Mouse (Mus musculus) erythroblast, embryonic 14.5 days (primary cell): ENCODE data around the gene Gcsh. TPM values are rescaled to one million over a fixed set of nuclear protein-coding genes. Genes with fewer than 3 reads are reported as not detected.

Experiments used
- H3K27me3 ChIP-seq: 2 replicates; pipeline ENCODE4 v1.6.1; 2012; ENCODE audit warnings: inconsistent platforms; ENCODE audit not compliant: control insufficient read depth
- H3K36me3 ChIP-seq: 2 replicates; pipeline ENCODE4 v1.6.1; 2012; ENCODE audit warnings: mild to moderate bottlenecking, inconsistent platforms; ENCODE audit not compliant: control insufficient read depth
- H3K4me1 ChIP-seq: 2 replicates; pipeline ENCODE4 v1.6.1; 2012; ENCODE audit warnings: inconsistent platforms; ENCODE audit not compliant: control insufficient read depth
- H3K4me3 ChIP-seq: replicated peaks from 2 replicates; pipeline ENCODE3; 2012; ENCODE audit warnings: moderate library complexity, mild to moderate bottlenecking, inconsistent platforms
- H3K9me3 ChIP-seq: 2 replicates; pipeline ENCODE4 v1.6.1; 2012; ENCODE audit warnings: low read length, inconsistent platforms, mixed read lengths; ENCODE audit not compliant: control insufficient read depth
- GATA1 ChIP-seq: IDR thresholded peaks from 2 replicates; pipeline ENCODE4 v1.6.1; 2012; ENCODE audit warnings: low read length, inconsistent platforms, mixed read lengths
- TAL1 ChIP-seq: IDR thresholded peaks from 3 replicates; pipeline ENCODE4 v1.6.1; 2012; ENCODE audit warnings: low read length, inconsistent platforms, mixed read lengths
- polyA plus RNA-seq: library from polyadenylated mRNA; stranded (reverse); fragments of >175 nt; gene quantifications from 2 replicates; pipeline ENCODE4 v1.2.3, GENCODE M21; 2012

Gene Gcsh
- polyA plus RNA-seq, 1 experiment: 0.04 TPM

DNA sequence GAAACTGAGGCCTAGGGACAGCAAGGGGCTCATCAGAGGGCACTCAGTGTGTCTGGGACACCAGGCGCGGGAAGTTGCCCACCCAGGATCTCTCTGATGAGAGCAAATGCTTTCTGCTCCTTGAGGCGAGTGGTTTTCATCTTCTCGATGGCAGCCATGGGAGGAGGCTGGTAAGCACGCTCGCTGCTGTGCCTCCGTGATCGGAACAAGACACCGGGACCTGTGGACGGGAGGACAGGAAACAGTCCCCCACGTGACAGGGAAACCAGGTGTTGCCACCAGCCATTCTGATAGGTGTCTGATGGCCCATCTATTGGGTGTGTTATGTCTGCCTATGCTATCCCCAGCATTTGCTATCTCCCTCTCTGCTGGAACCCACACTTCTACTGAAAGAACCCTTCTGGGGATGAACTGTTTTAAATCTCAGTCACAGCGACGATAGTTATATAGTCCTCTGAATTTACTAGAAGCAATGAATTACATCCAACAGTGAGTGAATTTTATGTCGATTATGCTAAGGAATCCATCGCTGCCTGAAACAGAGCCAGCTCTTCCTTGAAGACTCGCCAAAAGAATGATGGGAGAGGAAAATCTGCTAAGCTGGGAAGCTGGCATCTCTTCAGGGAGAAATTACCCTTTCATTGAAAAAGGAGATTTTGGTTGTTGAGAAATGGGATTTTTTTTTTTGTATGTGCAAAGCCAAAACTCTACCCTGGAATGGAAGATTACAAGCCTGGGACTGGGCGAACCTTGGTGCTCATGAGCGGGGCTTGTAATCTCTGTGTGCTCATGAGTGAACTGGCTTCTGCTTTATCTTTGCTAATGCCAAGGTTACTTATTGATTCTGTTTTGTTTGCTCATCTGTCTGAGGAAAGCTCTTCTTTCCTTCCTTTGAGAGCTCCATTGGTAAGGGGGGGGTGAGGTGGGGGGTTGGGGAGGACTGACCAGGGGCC lies 26.3 kb upstream of the Gcsh start:
- TF ChIP-seq TAL1 (no peak), GATA1 (no peak)

DNA sequence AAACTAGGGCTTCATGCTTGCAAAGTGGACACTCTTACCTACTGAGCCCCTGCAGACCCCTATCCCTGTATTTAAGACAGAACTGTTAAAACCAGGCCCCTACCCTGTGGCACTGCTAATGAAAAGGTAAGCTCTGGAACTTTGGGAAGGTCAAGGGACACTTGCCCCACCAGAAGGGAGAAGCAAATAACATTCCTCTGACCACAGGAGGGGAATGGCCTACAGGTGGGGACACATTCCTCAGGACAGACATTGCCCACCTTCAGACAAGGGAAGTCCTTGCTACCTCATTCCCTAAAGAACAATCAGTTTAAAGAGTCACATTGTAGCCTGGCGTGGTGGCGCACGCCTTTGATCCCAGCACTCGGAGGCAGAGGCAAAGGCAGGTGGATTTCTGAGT lies 24.6 kb upstream of the Gcsh start:
- TF ChIP-seq TAL1 (no peak), GATA1 (no peak)
- H3K4me3 ChIP-seq: no peak overlapping the region
- H3K9me3 ChIP-seq: no peaks in the 10 kb centered on the region
- peaks cover 6% of the 10 kb centered on the region; the same call in 1 of the 2 replicates for H3K27me3 ChIP-seq
- no peaks in the 10 kb centered on the region for H3K36me3 ChIP-seq
- H3K4me1 ChIP-seq: no peaks in the 10 kb centered on the region

More for the DNA sequence above, 26.3 kb upstream of the Gcsh start:
- peaks cover 6% of the 10 kb centered on the region; the same call in 1 of the 2 replicates for H3K27me3 ChIP-seq
- no peak overlapping the region for H3K4me3 ChIP-seq
- H3K4me1 ChIP-seq: no peaks in the 10 kb centered on the region
- H3K36me3 ChIP-seq: no peaks in the 10 kb centered on the region
- no peaks in the 10 kb centered on the region for H3K9me3 ChIP-seq

DNA sequence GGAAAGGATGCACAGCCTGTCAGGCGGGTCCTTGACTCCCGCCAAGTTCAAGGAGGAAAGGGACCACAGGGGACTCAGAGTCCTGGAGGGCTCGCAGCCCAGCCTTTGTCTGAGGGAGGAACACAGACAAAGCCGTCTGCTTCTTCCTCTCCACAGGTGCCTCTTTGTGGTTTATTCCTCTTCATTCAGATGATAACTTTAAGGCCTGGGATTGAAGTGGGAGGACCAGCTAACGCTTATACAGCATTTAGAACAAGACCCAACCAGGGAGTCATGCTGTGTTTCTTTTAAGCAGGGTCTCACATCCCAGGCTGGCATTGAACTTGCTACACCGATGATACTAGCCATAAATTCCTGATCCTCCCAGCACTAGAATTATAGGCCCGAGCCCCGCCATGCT lies 23.7 kb upstream of the Gcsh start:
- peaks cover 6% of the 10 kb centered on the region; the same call in 1 of the 2 replicates for H3K27me3 ChIP-seq
- TF ChIP-seq GATA1: no peak
- no peak for TF ChIP-seq TAL1
- no peaks in the 10 kb centered on the region for H3K9me3 ChIP-seq
- H3K4me3 ChIP-seq: no peak overlapping the region
- no peaks in the 10 kb centered on the region for H3K4me1 ChIP-seq
- no peaks in the 10 kb centered on the region for H3K36me3 ChIP-seq

DNA sequence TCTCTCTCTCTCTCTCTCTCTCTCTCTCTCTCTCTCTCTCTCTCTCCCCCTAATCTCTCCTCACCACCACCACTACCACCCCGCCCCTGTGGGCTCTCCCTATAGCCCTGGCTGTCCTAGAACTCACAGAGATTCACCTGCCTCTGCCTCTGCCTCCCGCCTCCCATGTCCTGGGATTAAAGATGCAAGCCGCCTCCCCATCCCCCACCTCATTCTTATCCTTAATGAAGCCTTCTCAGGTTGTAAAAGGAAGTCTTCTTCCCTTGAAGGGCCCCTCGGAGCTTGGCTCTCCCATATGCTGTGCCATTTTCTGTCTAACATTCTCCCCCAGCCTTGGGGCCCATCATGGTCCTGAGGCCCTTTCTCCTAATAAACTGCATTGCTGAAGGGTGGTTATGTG lies 22.3 kb upstream of the Gcsh start:
- H3K27me3 ChIP-seq: peaks cover 6% of the 10 kb centered on the region; the same call in 1 of the 2 replicates
- no peak for TF ChIP-seq GATA1
- TF ChIP-seq TAL1: no peak
- no peak overlapping the region for H3K4me3 ChIP-seq
- H3K4me1 ChIP-seq: no peaks in the 10 kb centered on the region
- H3K9me3 ChIP-seq: no peaks in the 10 kb centered on the region
- H3K36me3 ChIP-seq: no peaks in the 10 kb centered on the region

- Histone ChIP-seq H3K9me3 (no peaks in the 10 kb centered on the region; the same call in 1 of the 2 replicates), H3K27me3 (peaks cover 4% of the 10 kb centered on the region; the same call in 1 of the 2 replicates), H3K4me1 (no peaks in the 10 kb centered on the region), H3K36me3 (no peaks in the 10 kb centered on the region), H3K4me3 (no peak overlapping the region)
- TF ChIP-seq TAL1: no peak
- TF ChIP-seq GATA1: no peak
These were observed 18.0 kb upstream of the Gcsh start for GRCm38 (mm10) chr8:117011366-117011765.

DNA sequence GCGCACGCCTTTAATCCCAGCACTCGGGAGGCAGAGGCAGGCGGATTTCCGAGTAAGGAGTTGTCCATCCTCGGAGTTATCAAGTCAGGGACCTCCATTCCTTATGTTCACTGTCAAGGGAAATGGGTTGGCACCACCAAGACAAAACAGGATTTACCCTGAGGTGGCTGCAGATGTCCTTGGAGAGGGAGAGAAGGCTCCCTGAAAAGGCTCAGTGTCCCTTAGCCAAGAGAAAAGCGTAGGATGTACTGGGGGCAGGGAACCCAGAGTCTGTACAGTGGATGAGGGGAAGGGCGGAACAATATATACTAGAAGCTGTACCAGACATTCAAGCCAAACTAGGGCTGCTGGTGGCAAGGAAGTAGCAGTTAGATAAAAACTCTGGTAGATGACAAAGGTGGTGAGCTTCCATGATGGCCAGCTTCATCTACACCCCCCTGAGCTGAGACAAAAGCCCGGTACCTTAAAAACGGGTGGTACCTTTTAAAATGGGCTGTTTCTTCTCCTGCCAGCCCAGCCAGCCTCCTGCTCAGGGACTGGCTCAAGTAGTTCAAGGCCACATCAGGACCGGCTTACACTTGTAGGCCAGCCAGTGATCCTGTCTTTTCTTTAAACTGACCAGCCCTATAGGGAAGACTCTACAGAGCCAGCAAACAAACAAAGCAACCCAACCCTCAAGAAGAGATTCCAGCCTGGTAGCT lies 829 bp upstream of the Gcsh start:
- H3K36me3 ChIP-seq: no peaks in the 10 kb centered on the region; the same call in 1 of the 2 replicates
- peaks cover 3% of the 10 kb centered on the region; the same call in 1 of the 2 replicates for H3K27me3 ChIP-seq
- TF ChIP-seq GATA1: no peak
- no peak for TF ChIP-seq TAL1
- no peaks in the 10 kb centered on the region for H3K9me3 ChIP-seq
- peaks cover 26% of the 10 kb centered on the region for H3K4me1 ChIP-seq
- peak overlapping the region; percentile 75 for H3K4me3 ChIP-seq

DNA sequence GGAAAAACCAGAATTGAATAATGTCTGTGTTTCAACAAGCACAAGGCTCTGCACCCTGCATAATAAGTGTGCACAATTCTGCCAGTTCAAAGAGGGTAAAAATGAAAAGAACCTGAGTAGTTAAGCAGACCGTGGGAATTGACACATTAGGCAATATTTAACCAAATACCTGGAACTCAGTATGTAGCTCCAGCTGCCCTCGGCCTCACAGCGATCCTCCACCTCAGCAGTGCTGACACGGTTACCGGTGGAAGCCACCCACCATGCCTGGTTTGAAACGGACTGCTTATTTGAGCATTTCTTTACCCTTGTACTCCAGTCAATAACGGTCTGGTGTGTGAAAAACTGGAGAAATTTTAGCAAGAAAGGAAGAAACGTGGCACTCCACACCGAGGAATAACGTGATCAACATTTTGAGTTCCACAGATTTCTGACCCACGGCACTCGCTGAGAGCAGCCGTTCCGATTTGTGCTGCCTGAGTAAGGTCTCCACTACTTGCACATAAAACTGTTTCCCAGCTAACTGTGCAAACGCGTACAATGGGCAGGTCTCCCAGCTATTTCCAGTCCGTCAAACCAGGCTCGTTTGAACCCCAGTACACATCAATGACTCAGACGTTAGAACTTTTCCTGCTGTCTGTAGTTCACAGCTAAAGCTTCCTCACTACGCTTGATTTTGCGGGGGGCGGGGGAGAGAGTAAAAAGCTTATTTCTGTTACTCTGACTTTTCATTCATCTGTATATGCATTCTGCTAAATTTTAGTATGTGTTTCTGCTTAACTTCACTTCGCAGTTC lies 963 bp downstream of the Gcsh start:
- no peak for TF ChIP-seq TAL1
- TF ChIP-seq GATA1: no peak
- Histone ChIP-seq H3K4me1 (peaks cover 26% of the 10 kb centered on the region), H3K9me3 (no peaks in the 10 kb centered on the region), H3K4me3 (peak overlapping the region; percentile 75), H3K27me3 (peaks cover 3% of the 10 kb centered on the region; the same call in 1 of the 2 replicates), H3K36me3 (peaks cover 8% of the 10 kb centered on the region; the same call in 1 of the 2 replicates)

- TF ChIP-seq GATA1 (no peak), TAL1 (no peak)
- H3K27me3 ChIP-seq: peaks cover 3% of the 10 kb centered on the region; the same call in 1 of the 2 replicates
- peaks cover 15% of the 10 kb centered on the region for H3K36me3 ChIP-seq
- H3K4me1 ChIP-seq: peaks cover 26% of the 10 kb centered on the region
- H3K4me3 ChIP-seq: no peak overlapping the region
- no peaks in the 10 kb centered on the region for H3K9me3 ChIP-seq
These were observed 2.1 kb downstream of the Gcsh start for GRCm38 (mm10) chr8:116991241-116991640.

GRCm38 (mm10) chr8:116989842-116990241 lies 3.5 kb downstream of the Gcsh start:
- no peaks in the 10 kb centered on the region for H3K27me3 ChIP-seq
- peaks cover 16% of the 10 kb centered on the region for H3K36me3 ChIP-seq
- TF ChIP-seq GATA1 (no peak), TAL1 (no peak)
- H3K4me1 ChIP-seq: peaks cover 26% of the 10 kb centered on the region
- H3K9me3 ChIP-seq: no peaks in the 10 kb centered on the region
- H3K4me3 ChIP-seq: no peak overlapping the region
